Mouse (Mus musculus) C2C12 (cell line): ENCODE data around the gene Cfap74.

Experiments
- MAX ChIP-seq: IDR thresholded peaks from one replicate; pipeline ENCODE4 v1.6.1; 2011; ENCODE audit warnings: mild to moderate bottlenecking, control low read depth
- MYOD1 ChIP-seq: IDR thresholded peaks from one replicate; pipeline ENCODE4 v1.6.1; 2011; ENCODE audit warnings: low read depth; ENCODE audit not compliant: control insufficient read depth, insufficient read length

GRCm38 (mm10) chr4:155488232-155489025 is 79.4 kb downstream of the Cfap74 start:
- no peak for TF ChIP-seq MYOD1
- TF ChIP-seq MAX, result no peak
